Mouse (Mus musculus): Measurements from ENCODE around the gene Il12a. TPM values are rescaled to one million over a fixed set of nuclear protein-coding genes. Genes with fewer than 3 reads are reported as not detected.

The Il12a gene
- polyA plus RNA-seq (2012; rRNA removed), result 4.0 and 5.5 TPM in 2 replicates

DNA sequence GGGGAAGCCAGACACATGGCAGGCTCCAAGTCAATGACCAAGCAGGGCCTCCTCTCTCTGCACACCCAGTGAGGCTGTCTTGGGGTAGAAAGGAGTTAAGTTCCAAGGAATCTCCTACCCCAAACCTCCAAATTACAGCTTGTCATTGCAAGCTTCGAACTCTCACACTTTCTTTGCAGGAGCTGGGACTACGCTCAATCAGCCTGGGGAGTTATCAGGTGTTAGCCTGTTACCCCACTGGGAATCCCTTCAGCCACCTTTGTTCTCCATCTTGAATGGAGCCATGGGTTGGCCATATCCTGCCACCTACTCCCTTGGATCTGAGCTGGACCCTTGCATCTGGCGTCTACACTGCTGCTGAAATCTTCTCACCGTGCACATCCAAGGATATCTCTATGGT is at the start of gene Il12a:
Gene Il12a, plus strand, starts transcription at position 301 of the 400 bp plus-strand sequence.
- no peak for DNase-seq (ENCODE audit: extremely low spot score in 1 of 2, low spot score in 1 of 2)

DNA sequence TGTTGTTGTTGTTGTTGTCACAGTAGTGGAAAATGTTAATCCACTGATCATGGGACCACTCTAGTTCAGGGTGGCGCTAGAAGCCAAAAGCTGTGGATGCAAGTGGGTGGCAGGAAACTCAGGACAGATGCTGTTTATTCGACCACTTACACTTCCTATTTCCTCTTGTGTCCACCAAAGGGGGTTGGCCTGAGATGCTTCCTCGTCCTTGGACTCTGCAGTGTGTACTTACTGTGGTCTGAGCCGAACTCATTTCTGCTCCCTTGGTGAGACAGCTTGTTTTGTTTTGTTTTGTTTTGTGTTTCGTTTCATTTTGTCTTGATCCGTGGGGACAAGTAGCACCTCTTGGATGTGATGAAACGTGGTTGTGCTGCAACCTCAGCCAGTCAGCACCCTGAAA is 47.5 kb upstream of the Il12a start:
- no peak for DNase-seq (ENCODE audit: extremely low spot score in 1 of 2, low spot score in 1 of 2)

DNA sequence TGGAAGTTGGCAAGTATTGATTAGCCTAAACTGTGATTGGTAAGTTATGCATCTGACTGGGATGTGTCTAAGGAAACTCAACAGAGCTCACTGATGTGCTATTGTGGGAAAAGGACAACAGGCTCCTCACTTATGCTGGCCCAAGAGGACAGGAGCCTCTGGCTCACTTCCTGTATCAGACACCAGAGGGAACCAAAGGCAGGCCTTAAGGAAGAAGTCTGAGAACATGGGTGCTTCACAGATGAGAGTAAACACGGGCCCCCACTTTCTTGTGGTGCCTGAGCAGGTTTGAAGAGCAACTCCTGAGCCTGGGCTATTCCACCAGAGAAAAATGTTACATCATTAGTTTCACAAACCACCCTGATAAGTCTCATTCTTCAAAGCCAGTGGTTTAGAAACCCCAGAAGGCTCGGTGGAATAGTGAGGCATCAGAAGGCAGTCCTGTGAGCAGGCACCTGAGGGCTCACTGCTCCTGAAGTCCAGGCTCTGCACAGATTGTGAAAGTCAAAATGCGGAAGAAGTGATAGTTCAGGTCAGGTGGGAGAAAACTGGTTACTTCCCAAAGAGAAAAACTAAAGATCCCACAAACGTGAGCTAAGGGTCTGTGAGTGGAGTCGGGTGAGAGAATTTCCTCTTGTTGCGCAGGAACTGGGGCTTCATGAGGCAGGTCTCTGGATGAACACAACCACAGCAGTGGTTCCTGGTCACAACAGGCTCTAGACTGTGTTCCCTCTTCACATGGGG is 43.9 kb upstream of the Il12a start:
- DNase-seq (ENCODE audit: extremely low spot score in 1 of 2, low spot score in 1 of 2), result peak in 1 of 2 experiments; percentile 71

DNA sequence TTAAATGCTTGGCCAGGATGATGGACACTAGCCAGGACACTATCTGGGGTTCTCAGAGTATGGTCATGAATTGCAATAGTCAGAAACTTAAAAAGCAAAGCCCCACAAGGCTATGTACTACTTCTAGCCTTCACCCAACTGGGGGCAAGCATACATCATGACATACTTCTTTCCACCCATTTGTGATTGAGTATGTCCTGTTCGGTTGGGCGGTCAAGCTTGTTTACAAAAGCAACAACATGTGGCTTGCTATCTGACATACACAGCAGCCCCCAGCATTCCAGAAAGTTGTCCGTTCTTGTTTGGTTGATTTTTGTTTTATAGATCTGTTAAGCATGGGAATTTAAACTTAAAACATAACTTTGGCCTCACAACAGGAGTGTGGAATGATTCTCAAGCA is 43.2 kb upstream of the Il12a start:
- no peak for DNase-seq (ENCODE audit: extremely low spot score in 1 of 2, low spot score in 1 of 2)

DNA sequence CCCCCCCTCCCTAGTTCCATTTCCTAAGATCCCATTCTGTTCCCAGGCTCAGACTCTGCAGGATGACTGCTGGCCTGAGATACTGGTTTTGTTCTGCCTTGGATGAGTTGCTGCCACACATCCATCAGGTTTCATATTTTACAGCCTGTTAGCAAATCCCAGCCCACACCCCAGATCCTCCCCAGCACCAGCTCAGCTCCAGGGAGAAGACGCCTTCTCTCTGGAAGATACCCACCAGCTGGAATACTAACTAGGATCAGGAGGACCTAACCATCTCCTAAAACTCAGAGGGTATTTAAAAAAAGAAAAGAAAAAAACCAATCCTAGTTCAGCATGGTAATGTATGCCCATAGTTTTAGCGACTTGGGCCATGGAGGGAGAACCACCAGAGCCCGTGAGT is 40.2 kb upstream of the Il12a start:
- DNase-seq (ENCODE audit: extremely low spot score in 1 of 2, low spot score in 1 of 2), result peak in 1 of 2 experiments; percentile 57

DNA sequence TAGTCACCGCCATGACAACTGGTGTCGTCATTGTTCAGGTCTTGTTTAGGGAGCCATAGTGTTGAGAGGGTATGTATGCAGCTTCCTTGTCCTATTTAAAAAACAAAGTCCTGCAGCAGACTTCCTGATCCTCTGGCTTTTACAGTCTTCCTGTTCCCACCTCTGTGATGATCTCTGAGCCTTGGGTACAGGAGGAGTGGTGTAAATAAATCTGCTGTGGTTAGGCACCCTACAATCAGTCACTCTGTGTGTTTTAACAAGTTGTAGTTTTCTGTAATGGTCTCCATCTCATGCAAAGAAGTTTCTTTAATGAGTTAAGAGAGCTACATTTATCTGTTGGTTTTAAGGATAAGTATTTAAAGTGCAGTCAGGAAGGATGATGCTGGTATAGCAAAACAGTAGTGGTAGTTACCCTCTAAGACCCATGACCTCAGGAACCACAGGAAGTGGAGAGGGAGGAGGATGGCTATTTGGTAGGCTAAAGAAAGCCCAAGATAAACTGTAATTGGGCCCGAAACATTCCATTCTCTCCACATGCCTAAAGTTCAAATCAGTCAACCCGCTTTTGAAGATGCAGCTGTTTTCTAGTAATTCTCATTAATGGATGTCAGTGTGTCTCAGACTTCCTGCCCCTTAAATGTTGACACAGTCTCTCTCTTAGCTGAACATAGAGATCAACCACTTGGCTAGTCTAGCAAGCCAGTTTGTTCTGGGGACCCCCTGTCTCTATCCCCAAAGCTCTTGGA is 33.7 kb upstream of the Il12a start:
- DNase-seq (ENCODE audit: extremely low spot score in 1 of 2, low spot score in 1 of 2), result no peak

DNA sequence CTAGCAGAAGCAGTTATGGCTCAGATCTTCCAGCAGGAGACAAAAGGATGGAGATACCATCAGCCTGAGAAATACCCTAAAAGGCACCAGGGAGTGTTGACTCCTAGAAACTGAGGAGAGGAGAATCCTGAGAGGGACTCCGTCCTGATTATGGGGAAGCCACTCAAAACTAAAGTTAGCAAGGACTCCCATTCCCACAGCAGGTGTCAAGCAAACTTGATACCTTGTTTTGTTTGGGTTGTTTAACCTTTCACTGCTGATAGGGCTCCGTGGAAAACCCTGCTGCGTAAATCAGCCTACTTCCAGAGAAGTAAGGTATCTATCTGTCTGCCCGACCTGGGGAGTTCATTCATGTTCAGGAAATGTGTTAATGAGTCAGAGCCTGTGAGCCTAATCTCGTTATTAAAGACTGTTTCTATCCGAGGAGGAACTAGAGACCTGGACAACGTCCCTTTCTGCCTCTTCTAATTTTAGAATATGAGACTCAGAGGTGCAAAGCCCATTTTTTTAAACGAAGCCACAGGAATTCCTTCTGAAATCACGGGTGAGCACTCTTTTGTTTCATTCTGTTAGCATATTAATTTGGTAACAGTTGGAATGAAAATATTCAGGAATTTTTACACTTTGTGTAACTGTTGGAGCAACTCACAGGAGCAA is 32.7 kb upstream of the Il12a start:
- DNase-seq (ENCODE audit: extremely low spot score in 1 of 2, low spot score in 1 of 2), result no peak

DNA sequence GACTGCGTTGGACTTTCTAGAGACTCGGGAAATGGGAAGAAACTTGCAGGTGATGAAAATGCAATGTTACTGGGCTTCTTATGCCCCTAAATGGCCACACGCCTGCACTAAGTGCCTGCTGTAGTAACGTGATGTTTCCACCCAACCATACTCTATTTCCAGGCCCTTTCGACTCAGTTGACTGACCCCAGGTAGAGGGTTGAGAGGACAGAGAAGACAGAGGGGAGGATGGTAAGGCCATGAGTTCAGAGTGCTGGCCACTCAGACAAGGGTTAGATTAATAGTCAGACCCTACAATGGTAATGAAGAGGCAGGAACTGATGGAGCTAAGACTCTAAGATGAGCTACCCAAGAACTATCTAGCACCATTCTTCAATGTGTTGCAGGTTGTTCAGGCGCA is 30.4 kb upstream of the Il12a start:
- no peak for DNase-seq (ENCODE audit: extremely low spot score in 1 of 2, low spot score in 1 of 2)

DNA sequence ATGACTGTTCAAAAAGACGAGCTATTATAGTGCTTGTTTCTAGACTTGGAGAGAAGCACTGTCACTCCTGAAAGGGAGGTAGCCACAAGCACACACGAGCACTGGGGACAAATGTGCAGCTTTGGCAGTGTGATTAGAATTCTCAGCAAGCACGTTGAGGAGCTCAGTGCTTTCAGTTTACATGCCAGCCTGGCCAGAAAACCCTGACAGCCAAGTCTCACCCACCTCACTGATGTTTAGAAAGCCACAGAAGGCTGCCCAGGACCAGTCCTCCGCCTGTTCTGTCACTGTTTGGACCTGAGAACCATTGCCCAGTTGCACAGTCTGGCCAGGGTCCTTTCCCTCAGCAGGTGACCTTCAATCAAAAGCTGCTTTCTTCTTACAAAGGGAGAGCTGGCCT is 29.9 kb upstream of the Il12a start:
- DNase-seq (ENCODE audit: extremely low spot score in 1 of 2, low spot score in 1 of 2), result peak in 1 of 2 experiments; percentile 26

DNA sequence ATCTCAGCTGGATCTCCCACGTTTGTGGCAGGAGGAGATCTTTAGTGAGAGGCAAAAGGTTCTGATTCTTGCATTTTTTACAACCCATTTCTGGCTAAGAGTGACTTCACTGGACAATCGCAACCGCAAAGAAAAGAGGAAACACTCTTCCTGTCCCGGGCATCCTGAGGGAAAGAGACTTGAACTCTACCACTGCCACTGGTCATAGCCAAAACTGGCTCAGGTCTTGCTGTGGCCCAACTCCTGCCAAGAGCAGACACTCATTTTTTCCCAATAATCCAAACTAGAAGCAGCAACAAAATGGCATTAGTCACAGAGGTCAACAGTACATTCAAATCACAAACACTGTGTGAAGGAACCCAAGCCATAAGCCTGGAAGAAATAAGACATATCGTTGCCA is 28.1 kb upstream of the Il12a start:
- no peak for DNase-seq (ENCODE audit: extremely low spot score in 1 of 2, low spot score in 1 of 2)

DNA sequence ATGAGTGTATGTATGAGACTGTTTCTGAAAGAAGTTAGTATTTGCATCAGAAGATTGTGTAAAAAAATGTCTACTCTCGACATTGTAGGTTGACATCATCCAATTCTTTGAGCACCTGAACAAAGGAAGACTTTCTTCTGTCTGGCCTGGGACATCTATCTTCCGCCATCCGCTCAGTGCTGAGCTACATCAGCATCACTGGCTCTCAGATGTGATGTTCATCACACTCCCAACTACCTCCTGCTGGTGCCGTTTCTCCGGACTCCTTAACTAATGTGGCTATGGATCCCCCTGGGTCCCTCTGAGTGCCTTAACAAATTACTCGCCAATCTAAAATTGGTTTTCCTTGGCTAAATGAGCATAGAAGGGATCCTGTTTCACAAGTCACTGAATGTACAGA is 26.1 kb upstream of the Il12a start:
- DNase-seq (ENCODE audit: extremely low spot score in 1 of 2, low spot score in 1 of 2), result no peak

DNA sequence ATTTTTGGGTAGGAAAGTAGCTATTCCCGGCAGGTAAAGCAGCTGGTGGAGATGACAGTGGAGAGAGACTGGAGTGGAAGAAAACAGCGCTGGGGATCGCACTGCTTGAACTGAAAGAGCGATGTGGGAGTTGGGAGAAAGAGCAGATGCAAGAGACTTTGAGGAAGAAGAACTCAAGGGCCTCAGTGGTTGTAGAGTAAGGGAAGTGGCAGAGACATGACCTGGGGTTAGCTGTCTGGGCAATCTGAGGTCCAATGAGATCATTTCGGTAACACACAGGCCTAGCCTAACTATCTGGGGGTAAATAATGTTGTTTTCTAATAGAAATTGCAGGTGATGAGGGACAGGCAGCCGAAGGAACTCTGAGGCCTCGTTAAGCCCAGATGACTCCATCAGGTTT is 24.1 kb upstream of the Il12a start:
- DNase-seq (ENCODE audit: extremely low spot score in 1 of 2, low spot score in 1 of 2), result no peak

DNA sequence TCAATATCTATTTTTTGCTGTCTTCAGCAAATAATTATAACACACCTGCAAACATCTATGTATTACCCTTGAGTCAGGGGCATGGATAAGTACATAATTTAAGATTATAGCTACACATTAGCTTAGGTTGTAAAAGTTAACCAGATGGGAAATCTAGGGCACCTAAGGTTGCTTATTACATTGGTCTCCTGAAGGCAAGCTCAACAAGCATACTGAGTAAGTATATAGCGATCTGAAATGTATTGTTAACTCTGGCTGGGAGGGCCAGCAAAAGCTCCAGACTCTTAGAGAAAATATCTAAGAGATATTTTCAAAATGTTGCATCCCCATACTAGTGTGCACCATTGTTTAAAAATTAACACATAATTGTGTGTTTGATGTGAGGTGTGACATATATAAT is 22.6 kb upstream of the Il12a start:
- no peak for DNase-seq (ENCODE audit: extremely low spot score in 1 of 2, low spot score in 1 of 2)

DNA sequence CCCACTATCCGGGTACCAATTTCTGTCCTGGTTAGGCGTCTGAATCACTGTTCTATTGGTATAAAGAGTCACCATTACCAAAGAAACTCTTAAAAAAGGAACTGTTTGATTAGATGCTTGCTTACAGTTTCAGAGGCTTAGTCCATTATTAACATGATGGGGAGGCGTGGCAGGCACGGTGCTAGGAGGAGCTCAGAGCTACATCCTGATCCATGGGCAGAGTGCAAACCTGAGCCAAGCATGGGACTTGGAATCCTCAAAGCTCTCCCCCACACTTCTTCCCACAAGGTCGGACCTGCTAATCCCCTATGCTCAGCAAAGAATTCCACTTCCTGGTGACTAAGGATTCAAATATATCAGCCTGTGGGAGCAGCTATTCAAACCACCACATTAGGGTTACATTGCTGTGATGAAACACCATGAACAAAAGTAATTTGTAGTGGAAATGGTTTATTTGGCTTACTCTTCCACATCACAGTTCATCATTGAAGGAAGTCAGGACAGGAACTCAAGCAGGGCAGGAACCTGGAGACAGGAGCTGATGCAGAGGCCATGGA is 20.9 kb upstream of the Il12a start:
- DNase-seq (ENCODE audit: extremely low spot score in 1 of 2, low spot score in 1 of 2), result no peak

DNA sequence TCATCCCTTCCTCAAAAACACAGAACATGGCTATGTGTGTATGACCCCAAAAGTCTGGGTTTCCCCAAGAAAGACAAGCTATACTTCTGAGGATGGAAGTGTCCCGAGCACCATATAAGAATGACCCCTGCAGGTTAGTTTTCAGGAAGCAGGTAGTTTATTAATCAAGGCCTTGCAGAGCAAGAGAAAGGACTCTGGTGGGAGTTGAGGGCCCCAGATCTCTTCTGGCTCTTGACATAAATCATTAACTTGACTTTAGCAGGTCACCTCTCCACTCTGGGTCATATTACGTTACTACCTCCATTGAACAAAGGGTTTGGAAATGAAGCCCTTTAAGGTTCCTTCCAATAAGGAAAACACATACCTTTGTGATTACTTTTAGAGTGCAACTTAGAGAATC is 15.7 kb upstream of the Il12a start:
- no peak for DNase-seq (ENCODE audit: extremely low spot score in 1 of 2, low spot score in 1 of 2)

DNA sequence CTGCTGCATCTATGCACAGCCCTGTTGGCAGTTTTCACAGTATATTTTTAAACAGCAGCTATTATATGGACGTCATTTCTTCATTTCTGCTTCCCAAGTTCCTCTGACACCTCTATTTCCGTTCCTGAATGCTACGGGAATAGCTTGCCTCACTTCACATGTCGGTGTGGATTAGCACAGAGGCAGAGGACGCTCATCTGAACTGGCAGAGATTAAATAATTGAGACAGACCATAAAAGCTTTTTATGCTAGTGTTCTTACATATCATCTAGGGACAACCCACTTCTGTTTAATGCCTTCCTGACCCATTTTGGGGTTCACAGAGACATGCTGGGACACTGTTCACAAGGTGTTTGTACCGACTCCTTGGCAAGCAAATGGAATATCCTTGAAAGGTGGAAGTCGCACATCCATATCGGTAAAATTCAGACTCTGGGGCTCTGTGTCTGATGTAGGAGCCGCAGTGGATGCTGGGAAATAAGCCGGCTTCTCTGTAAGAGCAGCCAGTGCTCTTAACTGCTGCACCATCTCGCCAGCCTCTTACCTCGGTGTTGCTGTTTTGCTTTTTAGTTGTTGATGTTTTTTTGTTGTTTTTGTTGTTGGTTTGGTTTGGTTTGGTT is 15.1 kb upstream of the Il12a start:
- peak; percentile 70 to 71 for DNase-seq (ENCODE audit: extremely low spot score in 1 of 2, low spot score in 1 of 2)

DNA sequence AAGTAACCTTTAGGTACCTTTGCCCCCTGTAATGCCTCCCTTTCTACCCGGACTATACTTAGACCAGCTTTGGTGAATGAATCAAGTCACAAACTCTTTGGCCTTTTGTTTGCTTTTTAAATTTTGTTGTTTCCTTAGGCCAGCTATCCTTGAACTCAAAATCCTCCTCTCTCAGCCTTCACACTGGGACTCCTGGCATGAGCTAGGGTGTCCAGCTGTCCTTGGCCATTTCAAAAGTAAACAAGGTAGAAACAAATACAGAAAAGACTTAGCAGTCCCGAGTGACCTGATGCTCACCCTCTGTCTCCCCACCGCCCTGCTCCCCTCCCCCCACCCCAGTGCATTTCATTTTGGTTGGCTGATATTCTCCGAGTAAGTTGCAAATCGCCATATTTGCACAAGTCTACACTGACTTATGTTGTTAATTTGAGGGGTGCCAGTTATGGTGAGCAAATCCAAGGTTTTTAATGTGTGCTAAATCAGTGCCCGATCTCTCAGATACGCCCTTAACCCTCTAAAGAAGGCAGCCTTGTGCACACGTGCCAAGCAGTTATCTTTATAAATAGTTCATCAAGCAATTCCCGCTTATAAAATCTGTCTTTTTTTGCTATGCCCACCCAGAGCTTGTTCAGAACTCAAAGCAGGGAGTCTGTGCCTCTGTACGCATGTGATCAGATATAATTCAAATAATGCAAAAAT is 14.3 kb upstream of the Il12a start:
- DNase-seq (ENCODE audit: extremely low spot score in 1 of 2, low spot score in 1 of 2), result no peak

DNA sequence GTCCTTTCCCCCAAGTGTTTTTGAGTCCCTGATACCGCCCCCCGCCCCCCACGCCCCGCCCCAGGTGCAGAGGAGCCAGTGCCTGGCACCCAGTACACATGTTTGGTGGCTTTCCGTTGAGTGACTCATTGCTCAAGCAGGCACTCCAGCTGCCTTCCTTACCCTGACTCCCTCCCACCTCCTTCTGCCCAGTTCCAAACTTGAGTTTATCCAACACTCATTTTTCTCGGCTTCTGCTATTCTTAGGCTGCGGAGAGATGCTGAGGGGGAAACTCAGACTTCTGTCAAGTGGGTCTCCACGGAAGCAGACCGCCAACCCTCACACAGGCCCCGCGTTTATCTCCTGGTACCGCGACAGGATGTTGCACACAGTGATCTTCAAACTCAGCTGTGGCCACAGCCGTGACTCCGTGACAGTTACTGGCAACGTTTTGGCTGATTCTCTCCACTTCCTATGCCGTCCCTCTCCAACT is 13.6 kb upstream of the Il12a start:
- DNase-seq (ENCODE audit: extremely low spot score in 1 of 2, low spot score in 1 of 2), result peak; percentile 87 to 89

DNA sequence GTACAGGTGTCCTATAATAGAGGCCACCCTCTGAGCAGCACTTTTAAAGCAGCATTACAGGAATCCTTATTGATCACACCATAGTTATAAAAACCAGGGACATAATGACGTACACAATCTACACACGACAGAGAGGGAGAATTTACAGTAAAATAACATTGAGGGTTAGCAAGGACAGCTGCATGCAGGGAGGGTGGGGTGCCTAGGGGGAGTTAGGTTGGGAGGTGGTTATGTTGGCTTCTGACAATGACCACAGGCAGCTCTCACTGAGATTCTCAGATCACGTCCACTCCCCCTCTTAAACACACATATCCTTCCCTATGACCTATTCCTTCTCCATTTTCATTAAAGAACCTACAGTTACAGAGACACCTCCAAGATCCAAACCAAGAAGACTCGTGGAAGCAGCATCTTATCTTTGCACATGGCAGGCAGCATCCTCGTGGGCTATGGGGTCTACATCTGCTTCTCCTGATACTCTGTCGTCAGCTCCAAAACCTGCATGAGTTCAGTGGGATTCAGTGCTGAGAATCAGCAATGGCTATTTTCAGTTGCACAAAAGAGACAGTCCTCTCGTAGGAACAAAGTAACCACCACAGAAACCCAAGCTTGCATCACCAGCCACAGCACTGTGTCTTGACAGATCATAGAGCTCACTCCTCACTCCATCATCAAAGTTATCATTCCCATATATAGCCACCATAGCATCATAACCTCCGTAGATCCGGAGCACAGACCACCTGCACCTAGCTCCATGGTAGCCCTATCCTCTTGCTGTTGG is 11.4 kb upstream of the Il12a start:
- DNase-seq (ENCODE audit: extremely low spot score in 1 of 2, low spot score in 1 of 2), result no peak
